Mouse (Mus musculus): ENCODE measurements at regions not wholly inside any gene's neighbourhood (a gene's known extent, or its start where the extent isn't known, plus 50 kb on each side); places are given as distances from the start of the nearest gene placed in this dataset.
A peak's percentile ranks its signal among the peaks of the same experiment; 100 is the strongest.

DNA sequence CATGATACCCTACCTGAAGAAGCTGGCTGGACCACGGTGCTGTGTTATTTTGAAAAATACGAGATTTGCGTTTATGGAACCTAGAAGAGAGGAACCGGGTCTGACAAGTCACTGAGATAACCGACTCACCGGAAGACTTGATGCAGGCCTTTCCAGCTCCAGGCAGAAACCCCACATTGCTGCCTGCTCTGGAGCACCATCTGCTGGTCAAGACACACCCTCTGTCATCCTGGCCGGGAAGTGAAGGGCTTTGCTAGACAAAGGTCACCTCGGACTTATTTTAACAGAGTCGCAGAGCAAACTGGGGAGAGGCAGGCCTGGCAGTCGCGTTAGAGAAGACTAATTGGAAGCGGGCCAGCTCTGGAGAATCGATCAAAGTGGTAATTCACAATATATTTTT lies 497.4 kb upstream of the Pkn2 start:
- peak; percentile 68; the same call in 1 of the 2 replicates for ATAC-seq (ENCODE audit: low FRiP score, low read depth)
- 14% methylated on average over 13 of the region's 13 CpGs for WGBS

DNA sequence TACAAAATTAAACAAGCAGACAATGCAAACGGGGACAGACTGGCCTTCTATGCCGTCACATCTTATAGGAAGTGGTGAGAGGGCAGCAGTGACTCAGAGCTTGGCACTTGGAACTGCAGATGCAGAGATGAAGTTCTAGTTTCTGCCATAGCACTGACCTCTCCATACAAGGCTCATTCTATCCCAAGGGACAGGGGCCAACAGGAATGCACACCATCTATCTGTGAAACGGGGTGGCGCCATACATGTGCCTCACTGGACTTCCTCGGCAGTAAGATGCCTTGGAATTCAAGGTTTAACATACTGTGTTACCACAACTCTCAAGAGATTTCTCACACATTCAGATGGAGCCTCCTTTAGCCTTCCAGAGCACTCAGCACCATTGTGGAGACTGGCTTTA lies 495.6 kb upstream of the Pkn2 start:
- no peak for ATAC-seq (ENCODE audit: low FRiP score, low read depth)
- Histone ChIP-seq H3K4me2 (replicated peaks) (no peak overlapping the region), H3K27me3 (peaks cover 21% of the 10 kb centered on the region), H3K36me3 (no peaks in the 10 kb centered on the region), H3K4me3 (no peak overlapping the region), H3K27ac (no peak overlapping the region), H3K4me1 (peaks cover 13% of the 10 kb centered on the region), H3K9ac (no peak overlapping the region), H3K9me3 (no peaks in the 10 kb centered on the region)
- WGBS: 81% methylated on average over 5 of the region's 5 CpGs

More for the DNA sequence above, 497.4 kb upstream of the Pkn2 start:
- peaks cover 8% of the 10 kb centered on the region for H3K27me3 ChIP-seq
- H3K27ac ChIP-seq: no peak overlapping the region
- H3K4me3 ChIP-seq: no peak overlapping the region
- H3K9me3 ChIP-seq: 0 out of 2 replicates have a peak, but pooled peaks cover 4% of the 10 kb centered on the region
- peaks cover 13% of the 10 kb centered on the region for H3K4me1 ChIP-seq
- no peak overlapping the region for H3K9ac ChIP-seq
- no peaks in the 10 kb centered on the region for H3K36me3 ChIP-seq
- no peak overlapping the region; the same call in 1 of the 2 replicates for H3K4me2 ChIP-seq (replicated peaks)

GRCm38 (mm10) chr3:143375527-143376061 lies 493.8 kb upstream of the Pkn2 start:
- Histone ChIP-seq H3K4me3 (no peak overlapping the region), H3K4me1 (peaks cover 15% of the 10 kb centered on the region), H3K36me3 (no peaks in the 10 kb centered on the region), H3K4me2 (replicated peaks) (peak overlapping the region; percentile 37), H3K27ac (no peak overlapping the region), H3K27me3 (peaks cover 23% of the 10 kb centered on the region), H3K9me3 (no peaks in the 10 kb centered on the region), H3K9ac (no peak overlapping the region)
- 25% methylated on average over 10 of the region's 10 CpGs for WGBS
- peak; percentile 45; the same call in 1 of the 2 replicates for ATAC-seq (ENCODE audit: low FRiP score, low read depth)

- Histone ChIP-seq H3K27me3 (peaks cover 23% of the 10 kb centered on the region), H3K9ac (no peak overlapping the region), H3K36me3 (no peaks in the 10 kb centered on the region), H3K4me2 (replicated peaks) (no peak overlapping the region), H3K9me3 (no peaks in the 10 kb centered on the region), H3K4me3 (no peak overlapping the region), H3K4me1 (peaks cover 17% of the 10 kb centered on the region), H3K27ac (no peak overlapping the region)
- ATAC-seq (ENCODE audit: low FRiP score, low read depth): no peak
- 97% methylated on average over 1 of the region's 1 CpGs for WGBS
Observed at GRCm38 (mm10) chr3:143373501-143373900, 491.7 kb upstream of the Pkn2 start.

GRCm38 (mm10) chr3:143369002-143369401 lies 487.2 kb upstream of the Pkn2 start:
- no peak overlapping the region for H3K27ac ChIP-seq
- 94% methylated on average over 1 of the region's 1 CpGs for WGBS
- no peak for ATAC-seq (ENCODE audit: low FRiP score, low read depth)
- 0 out of 2 replicates have a peak, but pooled peaks cover 4% of the 10 kb centered on the region for H3K4me1 ChIP-seq
- no peaks in the 10 kb centered on the region for H3K9me3 ChIP-seq
- no peaks in the 10 kb centered on the region for H3K36me3 ChIP-seq
- H3K9ac ChIP-seq: no peak overlapping the region
- H3K4me2 ChIP-seq (replicated peaks): no peak overlapping the region
- no peak overlapping the region for H3K4me3 ChIP-seq
- peaks cover 15% of the 10 kb centered on the region; the same call in 1 of the 2 replicates for H3K27me3 ChIP-seq

DNA sequence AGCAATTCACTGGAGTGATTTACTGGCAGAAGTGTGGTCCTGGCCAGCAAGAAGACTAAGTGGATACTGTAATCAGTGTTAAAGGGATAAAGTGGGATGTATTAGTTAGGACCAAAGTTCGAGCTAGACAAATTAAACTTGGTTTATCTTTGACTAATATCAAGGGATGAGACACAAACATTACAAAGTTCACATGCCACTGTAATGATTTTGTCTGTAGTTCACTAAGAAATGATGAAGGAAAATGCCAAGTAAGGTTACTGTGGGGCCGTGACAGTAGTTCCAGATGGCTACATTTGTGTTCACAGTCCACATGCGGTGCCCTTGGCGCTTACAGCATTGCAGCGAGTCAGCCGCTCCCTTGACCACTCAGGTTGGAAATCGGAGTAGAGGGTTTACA lies 458.2 kb upstream of the Pkn2 start:
- H3K4me3 ChIP-seq: no peak overlapping the region
- no peaks in the 10 kb centered on the region for H3K27me3 ChIP-seq
- no peak overlapping the region for H3K9ac ChIP-seq
- no peaks in the 10 kb centered on the region for H3K36me3 ChIP-seq
- no peaks in the 10 kb centered on the region for H3K9me3 ChIP-seq
- H3K4me2 ChIP-seq (replicated peaks): no peak overlapping the region
- H3K4me1 ChIP-seq: no peaks in the 10 kb centered on the region
- no peak for ATAC-seq (ENCODE audit: low FRiP score, low read depth)
- H3K27ac ChIP-seq: no peak overlapping the region
- WGBS: 85% methylated on average over 7 of the region's 7 CpGs

DNA sequence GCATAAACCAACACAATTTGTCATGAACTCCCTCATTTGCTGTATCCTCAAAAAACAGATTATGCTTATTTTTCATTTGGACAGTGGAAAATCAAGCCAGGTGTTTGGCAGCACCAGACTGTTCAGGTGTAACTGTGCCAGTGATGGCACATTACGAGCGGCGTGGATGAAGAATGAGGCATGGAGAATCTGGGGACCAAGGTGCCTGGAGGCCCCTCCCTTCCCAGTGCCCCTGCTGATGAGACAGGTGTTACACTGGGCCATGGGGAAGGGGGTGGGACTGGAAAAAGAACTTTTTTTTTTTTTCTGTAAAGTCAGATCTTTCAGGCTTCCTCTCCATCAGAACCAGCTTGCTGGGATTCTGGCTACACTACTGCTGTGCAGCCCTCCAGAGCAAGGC lies 451.5 kb upstream of the Pkn2 start:
- Histone ChIP-seq H3K4me2 (replicated peaks) (no peak overlapping the region), H3K9ac (no peak overlapping the region), H3K27ac (no peak overlapping the region), H3K36me3 (no peaks in the 10 kb centered on the region), H3K27me3 (no peaks in the 10 kb centered on the region), H3K9me3 (no peaks in the 10 kb centered on the region), H3K4me3 (no peak overlapping the region), H3K4me1 (no peaks in the 10 kb centered on the region)
- WGBS: 88% methylated on average over 3 of the region's 3 CpGs
- no peak for ATAC-seq (ENCODE audit: low FRiP score, low read depth)

- Histone ChIP-seq H3K9me3 (no peaks in the 10 kb centered on the region), H3K4me2 (replicated peaks) (no peak overlapping the region), H3K27ac (no peak overlapping the region), H3K9ac (no peak overlapping the region), H3K4me3 (no peak overlapping the region), H3K27me3 (no peaks in the 10 kb centered on the region), H3K4me1 (no peaks in the 10 kb centered on the region), H3K36me3 (no peaks in the 10 kb centered on the region)
- no peak for ATAC-seq (ENCODE audit: low FRiP score, low read depth)
Observed at GRCm38 (mm10) chr3:143328521-143328920, 446.7 kb upstream of the Pkn2 start.

- Histone ChIP-seq H3K4me3 (no peak overlapping the region), H3K4me2 (replicated peaks) (no peak overlapping the region), H3K9me3 (no peaks in the 10 kb centered on the region), H3K27ac (no peak overlapping the region), H3K9ac (no peak overlapping the region), H3K27me3 (no peaks in the 10 kb centered on the region), H3K36me3 (no peaks in the 10 kb centered on the region), H3K4me1 (no peaks in the 10 kb centered on the region)
- 76% methylated on average over 4 of the region's 4 CpGs for WGBS
- no peak for ATAC-seq (ENCODE audit: low FRiP score, low read depth)
Observed at GRCm38 (mm10) chr3:143327652-143328051, 445.8 kb upstream of the Pkn2 start.

DNA sequence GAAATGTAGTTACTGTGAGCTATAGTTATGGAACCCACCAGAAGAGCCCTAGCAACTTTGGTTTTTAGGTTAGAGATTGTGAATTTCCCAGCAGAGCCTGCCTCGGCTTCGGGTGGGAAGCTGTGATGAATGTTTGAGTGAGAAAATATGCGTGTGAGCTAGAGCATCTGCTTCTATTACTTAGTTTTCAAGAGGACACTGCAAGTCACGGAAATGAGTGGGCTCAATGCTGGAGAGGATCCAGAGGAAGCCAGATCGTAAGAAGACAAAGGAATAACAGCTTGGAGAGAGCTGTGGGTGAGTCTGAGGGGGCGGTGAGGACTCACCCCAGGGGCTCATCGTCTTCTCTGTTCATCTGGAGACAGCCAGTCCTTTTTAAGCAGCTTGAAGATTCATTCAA lies 434.7 kb upstream of the Pkn2 start:
- H3K27me3 ChIP-seq: no peaks in the 10 kb centered on the region
- H3K9ac ChIP-seq: no peak overlapping the region
- H3K4me1 ChIP-seq: peaks cover 6% of the 10 kb centered on the region; the same call in 1 of the 2 replicates
- H3K27ac ChIP-seq: no peak overlapping the region
- no peaks in the 10 kb centered on the region for H3K36me3 ChIP-seq
- no peak overlapping the region for H3K4me2 ChIP-seq (replicated peaks)
- no peak for ATAC-seq (ENCODE audit: low FRiP score, low read depth)
- 73% methylated on average over 7 of the region's 7 CpGs for WGBS
- H3K9me3 ChIP-seq: no peaks in the 10 kb centered on the region
- no peak overlapping the region for H3K4me3 ChIP-seq

- Histone ChIP-seq H3K9me3 (no peaks in the 10 kb centered on the region), H3K36me3 (no peaks in the 10 kb centered on the region), H3K9ac (no peak overlapping the region), H3K27ac (no peak overlapping the region), H3K4me3 (no peak overlapping the region), H3K4me1 (no peaks in the 10 kb centered on the region), H3K4me2 (replicated peaks) (no peak overlapping the region), H3K27me3 (no peaks in the 10 kb centered on the region)
- ATAC-seq (ENCODE audit: low FRiP score, low read depth): no peak
- 77% methylated on average over 4 of the region's 4 CpGs for WGBS
Observed at GRCm38 (mm10) chr3:143291793-143292192, 410.0 kb upstream of the Pkn2 start.

GRCm38 (mm10) chr3:143264132-143264531 lies 382.3 kb upstream of the Pkn2 start:
- Histone ChIP-seq H3K27ac (no peak overlapping the region), H3K4me3 (no peak overlapping the region), H3K9me3 (no peaks in the 10 kb centered on the region), H3K4me1 (no peaks in the 10 kb centered on the region), H3K27me3 (no peaks in the 10 kb centered on the region), H3K36me3 (no peaks in the 10 kb centered on the region), H3K4me2 (replicated peaks) (no peak overlapping the region), H3K9ac (no peak overlapping the region)
- 86% methylated on average over 6 of the region's 6 CpGs for WGBS
- no peak for ATAC-seq (ENCODE audit: low FRiP score, low read depth)

GRCm38 (mm10) chr3:143252643-143253042 lies 370.8 kb upstream of the Pkn2 start:
- Histone ChIP-seq H3K9me3 (no peaks in the 10 kb centered on the region), H3K9ac (no peak overlapping the region), H3K4me2 (replicated peaks) (no peak overlapping the region), H3K36me3 (no peaks in the 10 kb centered on the region), H3K27ac (no peak overlapping the region), H3K4me1 (no peaks in the 10 kb centered on the region), H3K27me3 (no peaks in the 10 kb centered on the region), H3K4me3 (no peak overlapping the region)
- WGBS: 88% methylated on average over 1 of the region's 1 CpGs
- no peak for ATAC-seq (ENCODE audit: low FRiP score, low read depth)
